8 mouse cellular contexts compared by ENCODE assay signal in genomic region chr9:72274677-72275076, GRCm38 (mm10). TPM values are rescaled to one million over a fixed set of nuclear protein-coding genes. Genes with fewer than 3 reads are reported as not detected.
A peak's percentile ranks its signal among the peaks of the same experiment; 100 is the strongest.
DNase-seq lines count a peak whose midpoint lies in the region; ATAC-seq and TF ChIP-seq lines count a peak whose summit lies in the region.

Gene Zfp280d, plus strand, starts transcription at chr9:72274860.

- peak within 1 kb of the TSS; percentile 73 for H3K4me2 ChIP-seq in embryonic facial prominence, embryonic 15.5 days (replicated peaks)
- peak within 1 kb of the TSS; percentile 71 for H3K4me2 ChIP-seq in kidney, embryonic 14.5 days (replicated peaks; ENCODE audit: low read depth, low read length)
- H3K4me2 ChIP-seq in limb, embryonic 15.5 days = peak within 1 kb of the TSS; percentile 54

- 2% methylated on average over 53 of the region's 57 CpGs for WGBS in bone marrow, adult 2 months
- WGBS in embryonic facial prominence, embryonic 15.5 days = under 1% methylated on average over 50 of the region's 57 CpGs
- WGBS in kidney, embryonic 14.5 days = 3% methylated on average over 27 of the region's 57 CpGs
- 2% methylated on average over 54 of the region's 57 CpGs for WGBS in limb, embryonic 15.5 days

- peak; percentile 100 for ATAC-seq in embryonic facial prominence, embryonic 15.5 days (ENCODE audit: insufficient number of reproducible peaks, low FRiP score, low TSS enrichment, low read depth)
- peak; percentile 99 for ATAC-seq in kidney, embryonic 14.5 days (ENCODE audit: low FRiP score, low TSS enrichment)
- ATAC-seq in limb, embryonic 15.5 days (ENCODE audit: insufficient number of reproducible peaks, low FRiP score, low TSS enrichment, low read depth) = peak; percentile 99

- peak within 1 kb of the TSS; percentile 97 for H3K27ac ChIP-seq in bone marrow, adult 2 months (ENCODE audit: control insufficient read depth, insufficient read depth, low read depth, low read length, poor library complexity)
- H3K27ac ChIP-seq in embryonic facial prominence, embryonic 15.5 days (replicated peaks) = peak within 1 kb of the TSS; percentile 95
- H3K27ac ChIP-seq in kidney, embryonic 14.5 days (ENCODE audit: low read depth, low read length) = peak within 1 kb of the TSS; percentile 97
- H3K27ac ChIP-seq in limb, embryonic 15.5 days = peak within 1 kb of the TSS; percentile 97

- 0 out of 2 replicates have a peak, but pooled peaks cover 5% of the 10 kb centered on the region for H3K9me3 ChIP-seq in embryonic facial prominence, embryonic 15.5 days (replicated peaks)
- peaks cover 2% of the 10 kb centered on the region; the same call in 1 of the 2 replicates for H3K9me3 ChIP-seq in kidney, embryonic 14.5 days (ENCODE audit: control insufficient read depth, low read length)
- no peaks in the 10 kb centered on the region for H3K9me3 ChIP-seq in limb, embryonic 15.5 days

- H3K4me3 ChIP-seq in bone marrow, adult 2 months (replicated peaks; ENCODE audit: control insufficient read depth, low read depth, low read length) = peak within 1 kb of the TSS; percentile 86
- H3K4me3 ChIP-seq in embryonic facial prominence, embryonic 15.5 days (replicated peaks) = peak within 1 kb of the TSS; percentile 57
- H3K4me3 ChIP-seq in kidney, embryonic 14.5 days (ENCODE audit: low read length) = peak within 1 kb of the TSS; percentile 69
- peak within 1 kb of the TSS; percentile 62 for H3K4me3 ChIP-seq in limb, embryonic 15.5 days

- no peak for TF ChIP-seq CTCF in bone marrow, adult 2 months (IDR thresholded peaks at IDR 0.05; ENCODE audit: control insufficient read depth, insufficient read depth, low read length)

- peak; percentile 87; the same call in 1 of the 2 replicates for TF ChIP-seq POLR2A in bone marrow, adult 2 months (IDR thresholded peaks at IDR 0.05; ENCODE audit: borderline replicate concordance, control insufficient read depth, low read depth, low read length)

- H3K4me1 ChIP-seq in bone marrow, adult 2 months (ENCODE audit: control insufficient read depth, insufficient read depth, low read length) = no peaks in the 10 kb centered on the region; the same call in 1 of the 2 replicates
- peaks cover 11% of the 10 kb centered on the region for H3K4me1 ChIP-seq in embryonic facial prominence, embryonic 15.5 days
- H3K4me1 ChIP-seq in kidney, embryonic 14.5 days (ENCODE audit: control insufficient read depth, insufficient read depth, low read length) = no peaks in the 10 kb centered on the region; the same call in 1 of the 2 replicates
- peaks cover 8% of the 10 kb centered on the region; the same call in 1 of the 2 replicates for H3K4me1 ChIP-seq in limb, embryonic 15.5 days

- no peaks in the 10 kb centered on the region for H3K27me3 ChIP-seq in embryonic facial prominence, embryonic 15.5 days
- H3K27me3 ChIP-seq in kidney, embryonic 14.5 days (ENCODE audit: control insufficient read depth, insufficient read depth, low read length) = no peaks in the 10 kb centered on the region
- no peaks in the 10 kb centered on the region for H3K27me3 ChIP-seq in limb, embryonic 15.5 days

- H3K36me3 ChIP-seq in embryonic facial prominence, embryonic 15.5 days = no peaks in the 10 kb centered on the region
- H3K36me3 ChIP-seq in kidney, embryonic 14.5 days (ENCODE audit: control insufficient read depth, insufficient read depth, low read length) = no peaks in the 10 kb centered on the region
- H3K36me3 ChIP-seq in limb, embryonic 15.5 days = no peaks in the 10 kb centered on the region

- peak within 1 kb of the TSS; percentile 84 for H3K9ac ChIP-seq in embryonic facial prominence, embryonic 15.5 days
- peak within 1 kb of the TSS; percentile 95 for H3K9ac ChIP-seq in kidney, embryonic 14.5 days (ENCODE audit: low read depth, low read length)
- peak within 1 kb of the TSS; percentile 85 for H3K9ac ChIP-seq in limb, embryonic 15.5 days

- DNase-seq in 416B (ENCODE audit: low read depth) = peak; percentile 82
- peak; percentile 91 to 93 for DNase-seq in heart, adult 9 months (ENCODE audit: low spot score in 2 of 2)
- DNase-seq in monocyte, adult 2 months (ENCODE audit: low read depth in 1 of 2, low spot score in 2 of 2) = peak; percentile 53 to 70
- DNase-seq in spleen, postnatal 36 days (ENCODE audit: low spot score in 2 of 2) = peak; percentile 89 to 91

RNA-seq across cellular contexts. Expression of gene Zfp280d, which starts in this region (rescaled TPM):
- 33.7 and 36.4 TPM in 2 replicates for polyA plus RNA-seq in bone marrow, adult 2 months (2011; ENCODE audit: insufficient read depth, insufficient read length, low replicate concordance, missing spikeins)
- 34.8 and 36.5 TPM in 2 replicates for polyA plus RNA-seq in embryonic facial prominence, embryonic 15.5 days (2015; fragmentation: Nextera tagmentation; extraction: Ambion mirVana)
- 41.6 and 51.3 TPM in 2 replicates for polyA plus RNA-seq in kidney, embryonic 14.5 days (2014; fragmentation: Nextera tagmentation; extraction: Ambion mirVana)
- 31.7 and 35.0 TPM in 2 replicates for polyA plus RNA-seq in limb, embryonic 15.5 days (2015; fragmentation: Nextera tagmentation; extraction: Ambion mirVana)

Comparison
In these comparisons a context has a peak if more than half of its experiments do, and no peak if none do; other contexts are left out.
1. Peak in every context shown above with its lines: DNase-seq, ATAC-seq, H3K4me3 ChIP-seq and H3K27ac ChIP-seq.